Mouse (Mus musculus) lung, postnatal 4 days (tissue): ENCODE data around the gene Zfp341.

Source experiments
- DNase-seq, 2 experiments: peaks; one replicate each; pipeline ENCODE4 v3.0.0; 2021

Gene Zfp341

DNA sequence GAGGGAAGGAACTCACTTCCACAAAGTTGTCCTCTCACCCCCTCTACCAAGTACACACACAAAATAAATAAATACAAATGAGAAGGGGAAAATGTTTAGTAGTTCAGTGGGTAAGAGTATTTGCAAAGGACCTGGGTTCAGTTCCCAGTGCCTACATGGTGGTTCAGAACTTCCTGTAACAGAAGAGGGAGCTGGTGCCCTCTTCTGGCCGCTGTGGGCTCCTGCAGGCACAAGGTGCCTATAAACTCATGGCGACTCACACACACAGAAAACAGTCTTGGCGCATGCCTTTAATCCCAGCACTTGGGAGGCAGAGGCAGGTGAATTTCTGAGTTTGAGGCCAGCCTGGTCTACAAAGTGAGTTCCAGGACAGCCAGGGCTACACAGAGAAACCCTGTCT lies 25.4 kb downstream of the Zfp341 start:
- no peak for DNase-seq

DNA sequence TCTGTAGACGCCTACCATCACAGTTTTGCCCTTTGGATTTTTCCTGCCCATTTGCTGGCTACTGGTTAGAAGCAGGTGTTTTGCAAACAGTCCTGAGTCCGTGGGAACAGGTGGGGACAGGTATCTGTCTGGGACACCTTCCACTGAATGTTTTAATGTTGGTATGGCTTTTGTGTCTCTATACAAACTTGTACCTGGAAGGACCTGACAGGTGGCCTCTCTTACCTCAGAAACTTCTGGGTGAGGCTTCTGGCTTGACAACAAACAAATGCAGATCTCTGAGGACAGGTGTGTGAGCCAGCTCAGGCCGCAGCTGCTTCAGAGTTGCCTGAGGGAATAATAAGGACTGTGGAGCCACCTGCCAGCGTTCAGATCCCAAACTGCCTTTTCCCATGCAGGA lies 26.0 kb downstream of the Zfp341 start:
- DNase-seq: no peak

DNA sequence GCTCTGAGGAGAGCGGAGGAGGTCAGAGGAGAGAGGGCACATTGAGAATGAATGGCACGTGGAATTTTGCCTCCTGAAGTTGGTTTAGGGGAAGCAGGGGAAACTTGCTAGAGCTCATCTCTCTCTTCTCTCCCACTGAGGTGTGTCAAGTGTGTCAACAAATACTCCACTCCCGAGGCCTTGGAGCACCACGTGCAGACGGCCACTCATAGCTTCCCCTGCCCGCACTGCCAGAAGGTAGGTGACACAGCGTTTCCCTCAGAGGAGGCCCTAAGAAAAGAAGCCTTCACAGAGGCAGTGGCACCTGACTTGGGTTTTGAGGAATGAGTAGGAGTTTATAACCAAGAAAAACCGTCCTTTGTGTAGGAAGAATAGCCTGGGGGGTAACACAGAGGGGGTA lies 28.1 kb downstream of the Zfp341 start:
- DNase-seq: peak in 1 of 2 experiments; percentile 79

DNA sequence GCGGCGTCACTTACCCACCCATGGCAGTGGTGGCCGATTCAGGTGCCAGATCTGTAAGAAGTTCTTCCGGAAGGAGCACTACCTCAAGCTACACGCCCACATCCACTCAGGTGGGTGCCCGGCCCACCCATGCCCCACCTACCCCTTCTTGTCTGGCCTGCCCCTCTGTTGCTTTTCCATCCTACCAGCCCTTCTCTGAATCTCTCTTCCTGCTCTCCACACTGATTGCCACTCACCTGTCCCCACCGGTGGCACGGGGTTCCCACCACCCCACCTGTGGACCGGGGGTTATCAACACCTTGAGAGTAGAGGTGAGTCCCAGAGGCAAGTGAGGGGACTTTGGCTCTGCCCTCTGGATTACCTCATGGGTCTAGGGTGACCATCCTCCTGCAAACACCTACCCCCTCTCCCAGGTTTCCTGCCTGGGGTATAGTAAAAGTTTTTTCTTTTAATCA lies 28.9 kb downstream of the Zfp341 start:
- DNase-seq: peak; percentile 29 to 74

DNA sequence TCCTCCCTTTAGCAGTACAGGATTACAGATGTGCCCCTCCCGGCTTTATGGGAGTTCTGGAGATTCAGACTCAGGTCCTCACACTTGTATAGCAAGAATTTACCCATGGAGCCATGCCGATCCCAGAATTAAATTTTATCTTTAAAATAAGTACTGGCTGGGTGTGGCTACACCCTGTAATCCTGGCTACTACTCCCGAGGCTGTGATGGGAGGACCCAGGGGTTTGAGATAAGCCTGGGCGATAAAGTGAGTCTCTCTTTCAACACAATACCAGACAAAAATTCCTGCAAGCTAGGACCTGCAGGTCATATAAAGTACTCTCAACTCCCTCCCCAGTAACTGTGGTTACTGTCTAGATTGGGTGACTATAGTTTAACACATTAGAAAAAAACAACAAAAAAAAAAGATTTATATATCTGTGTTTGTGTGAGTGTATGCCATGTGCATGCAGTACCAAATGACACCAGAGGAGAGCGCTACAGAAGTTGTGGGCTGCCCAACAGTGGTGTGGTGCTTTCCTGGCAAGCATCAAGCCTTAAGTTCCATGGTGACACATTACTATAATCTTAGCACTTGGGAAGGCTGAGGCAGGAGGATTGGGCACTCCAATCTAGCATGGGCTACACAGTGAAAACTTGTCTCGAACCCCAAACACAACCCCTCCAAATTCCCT lies 29.8 kb downstream of the Zfp341 start:
- DNase-seq: no peak

DNA sequence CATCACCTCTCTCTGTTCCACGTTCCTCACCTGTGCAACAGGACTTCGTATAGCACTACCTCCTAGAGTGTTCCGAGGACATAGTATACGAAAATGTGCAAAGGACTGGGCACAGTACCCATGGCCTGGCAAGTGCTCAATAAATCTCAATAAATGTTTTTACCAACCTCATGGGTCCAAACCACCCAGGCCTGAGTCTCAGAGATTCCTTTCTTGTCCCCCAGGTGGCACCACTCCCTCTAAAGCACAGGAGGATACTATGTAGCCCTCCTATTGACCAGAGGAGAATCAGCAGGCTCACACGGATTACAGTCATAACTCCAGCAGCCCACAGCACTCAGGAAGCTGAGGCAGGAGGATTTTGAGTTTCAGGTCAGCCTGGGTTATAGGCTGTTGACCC lies 33.5 kb downstream of the Zfp341 start:
- DNase-seq: peak in 1 of 2 experiments; percentile 51

DNA sequence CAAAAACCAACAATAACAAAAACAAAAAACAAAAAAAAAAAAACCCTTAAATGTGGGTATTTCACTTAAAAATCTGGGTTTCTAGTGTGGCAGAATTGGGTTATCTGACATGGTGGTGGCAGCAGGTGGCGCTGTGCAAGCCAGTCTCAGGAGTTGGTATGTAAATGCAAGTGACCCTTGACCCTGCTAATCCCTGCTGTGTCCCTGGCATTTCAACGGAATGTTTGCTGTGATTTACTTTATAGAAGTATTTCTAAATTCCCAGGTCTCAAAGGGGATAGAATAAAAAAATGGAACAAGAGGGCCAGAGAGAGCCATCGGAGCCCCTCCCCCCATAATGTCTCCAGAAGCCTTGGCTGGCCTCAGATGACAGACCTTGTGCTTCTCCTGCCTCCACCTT lies 35.0 kb downstream of the Zfp341 start:
- no peak for DNase-seq

DNA sequence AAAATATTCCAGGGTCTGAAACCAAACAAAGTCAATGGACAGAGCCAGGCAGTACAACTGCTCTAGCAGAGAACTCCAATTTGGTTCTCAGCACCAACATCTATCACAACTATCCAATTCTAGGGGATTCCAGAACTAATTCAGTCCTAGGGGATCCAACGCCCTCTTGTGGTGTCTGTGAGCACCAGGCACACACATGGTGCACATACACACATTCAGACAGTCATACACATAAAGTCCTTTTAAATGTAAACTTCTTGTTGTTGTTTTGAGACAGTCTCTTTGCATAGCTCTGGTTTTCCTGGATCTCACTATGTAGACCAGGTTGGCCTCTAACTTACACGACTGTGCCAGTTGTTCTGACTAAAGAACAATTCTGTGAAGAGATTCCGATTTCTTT lies 37.3 kb downstream of the Zfp341 start:
- DNase-seq: no peak

DNA sequence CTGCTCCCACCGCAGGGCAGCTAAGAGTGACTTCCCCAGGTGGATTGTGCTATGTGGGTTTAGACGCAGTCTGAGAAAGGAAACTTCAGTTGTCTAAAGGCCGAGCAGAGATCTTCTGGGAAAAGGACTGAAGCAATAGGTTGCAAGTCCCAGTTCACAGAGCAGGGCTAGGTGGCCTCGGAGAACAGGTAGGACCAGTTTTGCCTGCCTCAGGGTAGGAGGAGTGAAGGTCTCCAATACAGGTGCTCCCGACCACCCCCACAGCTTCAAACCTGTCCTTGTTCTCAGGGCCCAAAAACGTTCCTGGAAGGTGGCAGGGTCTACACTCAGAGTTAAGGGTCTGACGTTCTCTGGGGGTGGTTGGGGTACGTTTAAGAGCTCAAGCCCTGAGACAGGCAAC lies 38.3 kb downstream of the Zfp341 start, which contains the start of gene Chmp4b:
Gene Chmp4b (plus strand): TSS at position 343 of the 400 bp plus-strand sequence.
- peak; percentile 56 to 72 for DNase-seq

DNA sequence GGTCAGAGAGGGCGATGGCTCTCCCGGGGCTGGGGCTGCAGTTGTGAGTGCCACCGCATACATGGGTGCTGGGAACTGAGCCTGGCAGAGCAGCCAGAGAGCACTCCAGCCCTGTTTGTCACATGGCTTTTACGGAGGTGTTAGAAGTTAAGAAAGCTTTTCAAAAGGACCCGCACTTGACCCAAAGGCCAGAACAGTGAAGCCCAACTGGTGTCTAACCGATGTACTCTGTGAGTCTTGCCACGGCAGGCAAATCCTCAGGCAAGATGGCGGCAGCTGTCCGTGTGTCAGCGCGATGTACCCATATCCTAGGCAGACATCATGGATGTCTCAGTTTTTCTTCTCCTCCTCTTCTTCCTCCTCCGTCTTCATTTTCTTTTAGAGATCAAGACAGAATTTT lies 41.9 kb downstream of the Zfp341 start:
- DNase-seq: no peak

DNA sequence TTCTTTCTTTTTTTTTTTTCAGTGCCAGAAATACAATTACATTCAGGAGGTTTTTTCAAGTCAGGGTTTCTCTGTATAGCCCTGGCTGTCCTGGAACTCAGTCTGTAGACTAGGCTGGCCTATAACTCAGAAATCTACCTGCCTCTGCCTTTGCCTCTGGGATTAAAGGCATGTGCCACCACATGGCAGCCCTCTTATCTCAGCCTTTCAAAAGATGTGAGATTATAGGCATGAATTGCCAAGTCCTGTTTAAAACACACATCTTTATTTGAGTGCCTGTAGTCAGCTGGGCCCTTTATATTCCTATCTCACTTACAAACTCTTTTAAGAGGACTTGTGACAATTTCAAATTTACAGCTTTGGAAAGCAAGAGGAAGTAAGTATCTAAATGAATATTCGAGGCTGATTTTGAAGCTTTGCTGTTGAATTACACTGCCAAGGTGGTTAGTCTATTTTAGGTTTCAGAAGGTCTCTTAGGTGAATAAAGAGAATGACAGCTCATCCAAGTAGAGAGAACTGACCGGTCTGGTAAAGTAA lies 42.8 kb downstream of the Zfp341 start:
- no peak for DNase-seq

DNA sequence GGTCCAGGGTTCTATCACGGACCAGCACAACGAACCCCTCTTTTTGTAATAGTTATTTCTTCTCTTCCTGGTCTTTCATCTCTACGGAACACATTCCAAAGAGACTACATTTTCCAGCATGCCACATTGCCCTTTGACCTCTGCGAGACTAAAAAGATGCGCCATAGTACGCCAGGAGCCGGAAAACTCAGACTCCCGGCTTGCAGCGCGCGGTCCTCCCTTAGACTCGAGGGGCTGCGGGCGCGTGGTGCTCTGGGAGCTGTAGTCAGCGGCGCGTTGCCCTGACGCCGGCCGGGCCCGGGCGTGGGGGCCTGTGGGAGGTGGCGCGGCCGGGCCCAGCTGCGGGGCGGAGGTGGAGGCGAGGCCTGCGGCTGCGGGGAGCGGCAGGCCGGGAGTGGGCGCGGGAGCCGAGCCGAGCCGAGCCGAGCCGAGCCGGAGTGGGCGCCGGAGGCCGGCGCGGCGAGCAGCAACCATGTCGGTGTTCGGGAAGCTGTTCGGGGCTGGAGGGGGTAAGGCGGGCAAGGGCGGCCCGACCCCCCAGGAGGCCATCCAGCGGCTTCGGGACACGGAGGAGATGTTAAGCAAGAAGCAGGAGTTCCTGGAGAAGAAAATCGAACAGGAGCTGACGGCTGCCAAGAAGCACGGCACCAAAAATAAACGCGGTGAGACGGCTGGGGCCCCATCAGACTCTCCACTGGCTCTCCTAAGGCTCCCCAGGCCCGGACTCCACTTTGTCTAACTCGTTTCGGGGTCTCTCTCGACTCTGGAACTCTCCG lies 43.8 kb downstream of the Zfp341 start:
- peak; percentile 98 to 99 for DNase-seq

DNA sequence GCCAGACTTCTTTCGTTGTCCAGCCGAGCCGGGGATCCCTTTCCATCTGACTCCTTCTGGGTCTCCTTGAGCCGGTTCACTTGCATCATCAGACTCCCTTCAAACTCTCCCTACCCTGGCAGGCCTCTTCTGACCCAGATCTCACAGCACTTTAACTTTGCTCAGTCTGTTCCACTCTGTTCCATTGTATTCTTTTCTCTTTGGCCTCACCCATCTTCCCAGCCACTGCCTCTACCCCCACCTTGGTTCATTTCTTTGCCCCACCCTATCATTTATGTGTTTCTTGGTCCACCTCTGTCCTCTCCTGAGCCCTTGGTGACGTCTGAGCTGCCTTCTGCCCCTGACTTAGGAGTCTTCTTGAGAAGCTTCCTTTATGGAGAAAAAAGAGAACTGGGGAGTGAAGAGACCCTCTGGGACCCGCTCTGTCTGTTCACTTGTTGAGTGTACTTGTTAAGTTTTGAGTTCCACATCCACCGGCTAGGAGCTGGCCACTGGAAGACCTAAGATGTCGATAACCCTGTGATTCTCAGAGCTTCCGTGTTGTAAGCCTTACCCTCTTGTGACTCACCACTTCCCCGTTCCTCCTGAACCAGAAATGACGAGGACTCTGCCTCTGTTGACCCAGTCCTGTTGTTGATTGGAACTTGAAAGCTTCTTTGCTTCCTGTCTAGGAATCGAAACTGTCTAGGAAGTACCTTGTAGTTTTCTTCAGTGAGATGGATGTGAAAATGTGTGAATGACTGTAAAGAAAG lies 44.6 kb downstream of the Zfp341 start:
- peak; percentile 46 to 64 for DNase-seq

DNA sequence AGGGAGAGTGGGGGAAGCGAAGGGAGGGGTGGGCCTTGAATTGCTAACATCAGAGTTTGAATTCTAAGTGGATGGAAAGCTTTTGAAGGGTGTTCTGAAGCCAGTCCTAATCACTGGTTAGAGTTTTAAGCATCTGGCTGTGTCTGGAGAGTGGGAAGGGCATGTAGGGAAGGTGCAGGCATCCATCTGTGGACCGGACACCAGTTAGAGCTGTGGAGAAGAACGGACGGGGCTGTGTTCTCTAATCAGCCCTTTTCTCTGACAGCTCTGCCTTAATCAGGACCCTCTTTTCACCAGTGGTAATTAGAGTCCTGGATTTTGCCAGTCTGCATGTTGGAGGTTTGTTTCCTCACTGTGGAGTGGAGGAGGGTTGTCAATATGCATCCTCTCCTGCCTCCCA lies 46.0 kb downstream of the Zfp341 start:
- DNase-seq: no peak

DNA sequence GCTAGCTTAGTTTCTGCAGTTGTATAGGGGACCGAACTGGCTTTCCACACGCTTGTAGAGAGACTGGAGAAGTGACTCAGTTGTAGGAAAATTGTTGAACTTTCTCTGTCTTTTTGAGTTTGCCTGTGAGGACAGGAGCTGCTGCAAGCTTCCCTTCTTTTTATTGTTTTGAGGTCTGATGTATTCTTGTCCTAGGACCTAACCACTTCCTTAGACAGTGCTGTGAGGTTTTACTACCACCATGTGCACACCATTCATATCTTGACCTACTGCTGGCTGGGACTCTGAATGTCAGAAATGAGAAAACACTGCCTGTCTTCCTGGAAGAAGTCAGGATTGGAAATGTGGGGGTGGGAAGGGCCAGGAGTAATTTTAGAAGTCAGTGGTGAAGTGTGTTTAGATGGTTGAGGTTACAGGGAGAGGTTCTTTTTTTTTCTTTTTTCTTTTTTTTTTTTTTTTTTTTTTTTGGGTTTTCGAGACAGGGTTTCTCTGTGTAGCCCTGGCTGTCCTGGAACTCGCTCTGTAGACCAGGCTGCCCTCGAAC lies 46.5 kb downstream of the Zfp341 start:
- no peak for DNase-seq

DNA sequence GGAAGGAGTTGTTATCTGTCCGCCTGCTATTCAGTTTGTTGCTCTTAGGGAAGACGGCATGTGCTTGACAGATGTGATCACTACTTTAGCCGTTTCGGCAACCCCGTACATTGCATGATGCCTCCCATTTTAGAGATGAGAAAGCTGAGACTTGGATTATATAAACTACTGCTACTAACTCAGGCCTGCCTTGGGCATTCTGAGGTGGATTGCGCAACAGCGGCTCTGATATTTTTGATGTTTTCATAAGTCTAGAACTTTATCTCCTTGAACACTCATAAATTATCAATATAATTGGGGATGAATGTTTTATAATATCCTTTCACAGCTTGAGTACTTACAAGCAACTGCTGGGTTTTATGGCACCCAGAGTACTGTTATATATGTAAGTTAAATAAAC lies 55.6 kb downstream of the Zfp341 start:
- no peak for DNase-seq

DNA sequence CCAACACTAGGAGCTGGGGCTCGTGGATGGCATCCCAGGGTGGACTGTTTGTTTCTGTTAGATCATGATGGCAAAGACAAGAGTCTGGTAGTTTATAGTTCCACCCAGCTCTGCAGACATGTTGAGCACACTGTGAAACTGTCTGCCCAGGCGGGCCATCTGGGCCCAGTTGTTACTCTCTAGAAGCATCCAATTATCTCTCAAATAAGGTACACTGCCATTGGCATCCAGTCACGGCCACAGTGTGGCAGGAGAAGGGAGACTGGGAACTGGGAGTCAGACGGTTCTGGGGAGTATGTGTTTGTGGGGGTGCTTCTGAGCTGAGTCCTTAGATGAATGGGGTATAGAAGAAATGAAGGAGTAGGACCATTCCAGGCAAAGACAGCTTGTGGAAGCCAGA lies 57.0 kb downstream of the Zfp341 start:
- DNase-seq: no peak

DNA sequence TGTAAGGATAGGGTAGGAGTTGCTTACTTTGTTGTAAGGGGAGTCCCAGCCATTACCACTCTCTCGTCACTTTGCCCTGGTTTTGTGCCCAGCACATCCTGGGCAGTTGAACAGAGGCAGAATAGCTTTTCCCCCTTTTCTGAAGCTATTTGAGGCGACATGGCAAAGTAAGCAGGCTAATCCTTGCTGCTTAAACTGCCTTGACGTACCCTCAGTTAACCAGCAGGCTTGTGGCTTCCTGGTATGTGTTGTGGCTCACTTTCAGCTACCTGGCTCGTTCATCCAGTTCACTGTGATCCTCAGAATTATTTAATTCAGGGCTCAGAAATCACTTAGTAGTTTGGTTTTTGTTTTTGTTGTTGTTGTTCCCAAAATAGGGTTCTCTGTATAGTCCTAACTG lies 57.6 kb downstream of the Zfp341 start:
- no peak for DNase-seq

DNA sequence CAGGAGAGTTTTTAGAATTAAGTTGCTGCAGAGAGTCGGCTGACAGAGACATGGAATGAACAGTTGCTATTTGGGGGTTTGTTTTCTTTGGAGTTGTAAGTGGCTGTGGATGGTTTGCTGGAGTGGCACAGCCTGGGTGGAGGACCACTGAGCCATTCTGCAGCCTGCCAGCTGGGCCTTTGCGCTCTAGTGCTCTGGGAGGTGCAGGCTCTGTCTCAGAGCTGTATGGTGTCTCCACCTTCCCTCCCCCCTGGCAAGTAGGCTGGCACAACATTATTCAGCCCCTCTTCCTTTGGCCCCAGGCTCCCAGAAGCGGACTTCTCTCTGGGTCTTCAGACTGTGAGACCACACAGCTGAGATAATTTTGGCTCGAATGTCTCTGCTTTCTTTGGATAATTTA lies 60.9 kb downstream of the Zfp341 start:
- DNase-seq: peak in 1 of 2 experiments; percentile 41

DNA sequence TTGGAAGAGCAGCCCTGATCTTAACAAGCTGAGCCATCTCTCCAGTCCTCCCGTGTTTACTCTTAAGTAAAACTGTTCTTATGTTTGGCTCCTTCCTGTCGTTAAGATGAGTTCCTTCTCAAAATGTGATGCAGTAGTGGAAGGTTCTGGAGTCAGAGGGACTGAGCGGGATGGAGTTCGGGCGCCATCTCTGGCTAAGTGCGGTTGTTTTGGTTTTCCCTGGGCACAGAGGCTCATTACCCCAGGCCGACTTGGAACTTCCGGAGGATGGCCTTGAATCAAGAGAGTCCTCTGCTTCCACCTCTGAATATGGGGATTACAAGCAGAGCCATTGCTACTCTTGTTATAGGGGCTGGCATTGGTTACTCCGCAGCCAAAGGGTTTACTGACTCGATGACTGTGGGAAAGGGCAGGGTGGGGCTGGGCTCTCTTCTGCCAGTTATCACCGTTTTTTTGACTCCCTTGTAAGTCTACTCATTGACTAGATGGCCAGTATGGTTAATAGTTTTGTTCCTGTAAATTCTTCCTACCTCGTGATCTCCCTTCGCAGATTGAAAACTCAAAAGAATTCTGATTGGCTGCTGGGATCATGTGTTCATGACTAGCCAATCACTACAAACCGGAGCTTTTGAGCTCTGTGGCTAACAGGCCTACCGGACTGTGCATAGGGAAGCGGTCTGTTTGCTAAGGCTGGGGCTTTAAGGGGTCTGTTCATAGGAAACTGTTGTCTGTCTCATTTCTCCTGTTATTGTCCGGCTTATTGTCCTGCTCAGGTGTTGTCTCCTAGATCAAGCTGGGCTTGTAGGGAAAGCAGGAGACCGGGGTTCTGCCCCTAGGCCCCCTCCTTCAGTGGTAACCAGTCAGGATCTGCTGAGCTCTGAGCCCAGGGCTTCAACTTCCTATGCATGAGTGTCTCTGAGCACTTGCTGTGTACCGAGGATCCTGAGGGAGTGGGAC lies 63.8 kb downstream of the Zfp341 start:
- DNase-seq: peak in 1 of 2 experiments; percentile 65

DNA sequence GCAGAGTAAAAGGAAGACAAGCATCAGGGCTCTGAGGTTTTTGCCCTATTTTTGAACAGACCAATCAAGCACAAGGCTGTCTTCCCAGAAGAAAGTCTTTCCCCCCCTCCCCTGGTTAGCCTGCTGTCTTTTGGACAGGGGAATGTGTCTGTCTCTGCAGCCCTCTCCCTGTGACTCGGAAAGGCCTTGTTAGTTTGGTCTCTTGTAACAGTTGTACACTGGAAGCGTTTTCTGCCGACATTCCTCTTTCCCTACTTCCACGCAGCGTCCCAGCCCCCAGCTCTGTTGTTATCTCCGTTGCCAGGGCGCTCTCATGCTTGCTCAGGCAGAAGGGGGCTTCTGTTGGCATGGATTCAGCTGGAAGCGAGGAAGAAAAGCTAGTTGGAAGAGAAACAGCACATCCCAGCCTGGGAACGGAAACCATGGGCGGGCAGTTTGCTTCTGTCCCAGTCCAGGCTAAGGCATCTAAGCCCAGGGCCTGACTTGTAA lies 64.6 kb downstream of the Zfp341 start:
- DNase-seq: peak; percentile 79 to 87

DNA sequence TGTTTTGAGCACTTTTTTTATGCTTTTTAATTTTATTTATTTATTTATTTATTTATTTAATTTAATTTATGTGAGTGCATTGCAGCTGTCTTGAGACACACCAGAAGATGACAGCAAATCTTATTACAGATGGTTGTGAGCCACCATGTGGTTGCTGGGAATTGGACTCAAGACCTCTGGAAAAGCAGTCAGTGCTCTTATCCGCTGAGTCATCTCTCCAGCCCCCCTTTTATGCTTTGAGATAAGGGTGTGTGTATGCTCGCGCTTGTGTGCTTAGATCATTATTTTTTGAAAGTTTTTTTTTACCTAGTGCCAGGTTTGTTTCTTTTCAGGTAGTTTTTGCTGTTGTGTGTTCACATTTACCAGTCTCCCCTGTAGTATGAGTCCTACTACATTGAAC lies 65.9 kb downstream of the Zfp341 start:
- no peak for DNase-seq
